Mouse (Mus musculus) natural killer cell, adult 2 months (primary cell): ENCODE measurements around the gene Slc6a12.

ENCODE experiments used
- DNase-seq, 2 experiments: peaks; one replicate each; pipeline ENCODE4 v3.0.0; 2022; ENCODE audit warnings: low spot score in 2 of 2

Gene Slc6a12

DNA sequence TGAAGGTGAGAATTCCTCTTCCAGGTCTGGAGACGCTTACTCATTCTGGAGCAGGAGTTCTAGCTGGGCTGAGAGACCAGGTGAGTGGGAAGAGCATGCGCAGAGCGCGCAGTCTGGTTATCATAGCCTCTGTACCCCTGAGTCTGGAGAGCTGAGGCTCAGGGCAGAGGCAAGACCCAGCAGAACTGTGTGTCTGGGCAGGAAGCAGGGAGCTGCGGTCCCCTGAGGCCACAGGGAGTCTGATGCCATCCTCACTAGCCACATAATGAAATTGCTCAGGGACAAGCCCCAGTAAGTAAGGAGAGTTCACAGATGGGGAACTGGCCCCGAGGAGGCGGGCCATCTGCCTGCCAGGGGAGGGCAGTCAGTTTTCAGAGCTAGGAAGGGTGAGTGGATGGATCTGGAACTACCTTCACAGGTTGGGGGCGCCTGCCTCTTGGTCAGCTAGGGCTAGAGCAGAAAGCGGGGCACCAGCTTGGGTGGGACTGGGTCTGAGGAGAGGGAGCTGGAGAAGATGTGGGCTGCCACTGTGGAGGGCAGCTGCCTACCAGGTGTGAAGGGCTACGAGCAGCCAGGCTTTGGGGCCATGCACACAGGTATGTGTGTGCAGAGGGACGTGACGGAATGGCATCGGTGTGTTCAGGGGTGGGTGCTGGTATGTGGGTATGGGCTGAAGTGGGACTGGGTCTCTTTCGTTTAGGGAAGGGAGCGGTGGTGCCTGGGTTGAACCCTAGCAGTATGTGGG lies at the start of gene Slc6a12:
TSS of gene Slc6a12 (plus strand) at position 51 of the 745 bp plus-strand sequence.
- DNase-seq = no peak

DNA sequence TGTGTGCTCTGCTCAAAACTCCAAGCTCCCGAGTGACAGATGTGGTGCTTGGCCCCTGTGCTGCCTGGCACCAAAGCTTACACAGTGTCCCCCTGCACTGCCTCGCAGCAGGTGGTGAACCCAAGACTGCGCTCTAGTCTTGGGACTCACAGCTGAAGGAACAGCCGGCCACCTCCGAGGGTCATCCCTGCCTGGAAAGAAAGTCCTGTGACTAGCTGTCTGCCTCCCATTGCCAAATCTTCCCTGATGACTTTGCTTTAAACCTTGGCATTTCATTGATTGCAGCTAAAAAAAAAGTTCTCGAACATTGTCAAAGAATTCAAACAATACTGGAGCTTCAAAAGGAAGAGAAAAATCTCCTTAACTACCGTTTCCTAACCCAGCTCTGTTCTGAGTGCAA lies 43.6 kb upstream of the Slc6a12 start:
- DNase-seq = no peak

- no peak for DNase-seq
Observed at GRCm38 (mm10) chr6:121299954-121300353, 42.9 kb upstream of the Slc6a12 start, which contains the start of gene Slc6a13. TSS of gene Slc6a13 (plus strand) at chr6:121300227.

- DNase-seq = no peak
Observed at GRCm38 (mm10) chr6:121300504-121300903, 42.4 kb upstream of the Slc6a12 start.

DNA sequence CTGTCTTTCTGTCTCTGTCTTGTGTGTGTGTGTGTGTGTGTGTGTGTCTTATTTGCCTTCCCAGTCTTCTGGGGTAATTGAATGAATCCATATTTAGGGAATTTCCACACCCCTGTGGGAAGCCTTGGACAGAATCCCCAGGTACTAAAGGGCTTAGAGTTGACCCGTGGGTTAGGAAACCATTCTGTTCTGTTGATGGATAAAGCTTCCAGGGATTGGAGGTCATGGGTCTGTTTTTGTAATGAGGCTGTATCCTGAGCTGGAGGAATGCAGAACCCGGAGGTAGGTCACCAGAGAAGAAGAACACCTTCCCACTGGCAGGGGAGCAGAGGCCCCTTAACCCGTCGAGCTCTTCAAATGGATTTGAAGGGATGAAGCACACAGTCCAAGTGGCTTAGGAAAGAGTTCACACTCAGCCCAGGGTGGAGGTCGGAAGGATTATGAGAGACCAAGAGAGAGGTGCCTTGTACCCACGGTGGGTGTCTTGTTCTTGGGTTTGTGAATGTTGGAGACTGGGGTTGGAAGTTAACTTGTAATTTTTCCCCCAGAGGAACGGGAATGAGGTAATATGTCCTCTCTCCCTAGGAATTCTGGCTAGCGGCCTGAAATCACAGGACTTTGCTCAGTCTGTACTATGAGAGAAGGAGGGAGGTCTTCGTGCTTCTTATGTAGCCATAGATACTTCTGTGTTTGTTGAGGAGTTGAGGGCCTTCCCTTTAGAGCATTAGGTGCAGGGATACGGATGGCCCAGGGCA lies 39.2 kb upstream of the Slc6a12 start:
- no peak for DNase-seq

DNA sequence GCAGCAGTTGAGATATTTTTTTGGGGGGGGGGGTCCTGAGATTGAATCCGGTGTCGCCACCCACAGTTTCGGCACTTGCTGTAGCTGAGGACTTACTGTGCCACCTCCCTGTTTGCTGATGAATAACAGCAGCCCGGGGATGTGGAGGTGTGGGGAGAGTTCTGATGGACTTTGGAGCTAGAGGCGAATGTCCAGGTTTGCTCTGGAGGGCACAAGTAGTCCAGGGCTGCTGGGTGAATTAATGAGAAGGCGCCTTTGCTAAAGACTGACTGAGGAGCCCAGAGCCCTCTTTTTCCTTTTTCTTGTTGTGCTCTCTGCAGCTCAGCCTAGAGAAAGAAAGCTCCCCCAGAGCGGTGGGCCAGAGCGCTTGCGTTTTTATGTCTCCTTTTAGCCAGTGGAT lies 38.2 kb upstream of the Slc6a12 start:
- DNase-seq = no peak

GRCm38 (mm10) chr6:121305571-121305970 lies 37.3 kb upstream of the Slc6a12 start:
- DNase-seq = no peak

DNA sequence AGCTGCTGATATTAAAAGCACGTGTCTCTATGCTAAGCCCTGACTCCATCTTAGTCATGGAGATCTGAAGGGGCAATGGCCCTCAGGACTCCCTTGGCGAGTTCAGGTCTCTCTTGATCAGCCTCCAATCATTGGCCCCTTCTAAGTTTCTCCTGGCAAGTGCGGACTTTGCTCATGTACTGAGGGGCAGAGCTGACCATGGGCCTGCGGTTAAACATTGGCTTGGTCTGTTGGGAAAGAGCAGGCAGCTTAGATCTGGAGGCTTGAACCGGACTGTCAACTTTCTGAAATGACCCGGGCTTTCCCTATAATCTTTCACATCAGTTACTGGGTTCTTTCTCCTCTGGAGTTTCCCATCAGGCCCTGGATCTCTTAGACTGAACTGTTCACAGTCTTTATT lies 31.9 kb upstream of the Slc6a12 start:
- DNase-seq = no peak

DNA sequence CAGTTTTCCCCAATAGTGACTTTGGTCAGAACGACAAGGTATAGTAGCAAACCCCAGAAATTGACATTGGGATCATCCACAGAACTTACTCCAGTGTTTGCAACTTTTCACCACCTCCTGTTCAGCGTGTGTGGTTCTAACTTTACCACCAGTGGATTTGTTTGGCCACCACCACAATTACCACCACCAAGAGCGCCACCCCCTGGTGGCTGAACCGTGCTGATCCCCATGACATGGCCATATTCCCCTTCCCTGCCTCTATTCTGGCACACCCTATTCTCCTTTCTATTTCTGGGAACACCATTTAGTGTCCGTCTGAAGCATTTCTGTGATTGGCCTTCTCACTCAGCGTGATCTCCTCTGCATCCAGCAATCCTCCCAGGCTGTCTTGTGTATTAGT lies 23.8 kb upstream of the Slc6a12 start:
- no peak for DNase-seq

DNA sequence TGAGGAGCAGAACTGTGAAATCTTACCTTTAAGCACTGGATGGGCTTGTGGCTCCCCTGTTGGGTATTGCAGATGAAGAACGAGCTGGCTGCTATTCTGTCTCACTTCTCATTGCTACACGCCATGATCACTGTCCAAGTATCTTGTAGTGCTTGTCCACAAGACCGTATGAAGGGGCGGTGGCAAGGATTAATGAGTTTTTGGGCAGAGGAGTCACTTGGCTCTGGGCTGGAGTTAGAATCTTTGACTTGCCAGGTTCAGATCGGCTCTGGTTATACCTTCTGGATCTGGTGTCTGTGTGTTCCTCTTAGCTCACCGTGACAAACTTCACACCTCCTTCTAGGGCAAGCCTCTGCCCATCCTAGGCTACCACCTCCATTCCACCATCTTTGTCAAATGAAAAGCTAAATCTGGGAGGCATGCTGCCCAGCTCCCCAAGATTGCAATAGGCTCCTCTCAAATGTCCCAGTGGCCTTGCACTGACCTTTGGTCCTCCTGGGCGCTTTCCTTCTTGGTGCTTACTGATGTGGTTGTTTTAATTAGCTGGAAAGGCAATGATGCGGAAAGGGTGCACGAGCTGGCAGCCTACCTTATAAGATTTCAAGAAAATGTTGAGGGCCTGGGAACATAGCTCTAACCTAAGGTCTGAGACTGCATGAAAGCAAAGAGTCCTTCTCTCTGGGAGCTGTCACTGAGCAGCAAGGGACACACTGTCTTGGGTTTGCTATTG lies 20.3 kb upstream of the Slc6a12 start:
- DNase-seq = no peak

GRCm38 (mm10) chr6:121325298-121325697 lies 17.6 kb upstream of the Slc6a12 start:
- no peak for DNase-seq

DNA sequence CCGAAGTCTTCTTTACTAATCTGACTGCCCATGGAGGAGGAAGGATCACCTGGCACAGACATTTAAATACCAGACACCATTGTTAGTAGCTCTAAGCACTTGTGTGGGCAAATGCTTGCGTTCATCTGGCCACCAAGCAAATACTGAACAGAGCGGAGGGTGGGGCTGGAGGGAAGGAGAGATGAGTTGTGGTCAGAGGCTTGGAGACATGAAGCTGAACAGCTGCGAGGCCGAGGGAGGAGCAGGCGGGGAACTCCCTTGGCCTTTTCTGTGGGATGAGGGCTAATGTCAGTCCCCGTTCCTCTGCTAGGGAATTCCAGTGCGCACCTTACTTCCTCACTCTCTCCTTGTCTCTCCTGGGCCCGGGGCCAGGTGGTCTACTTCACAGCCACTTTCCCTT lies 17.1 kb upstream of the Slc6a12 start:
- DNase-seq = no peak

DNA sequence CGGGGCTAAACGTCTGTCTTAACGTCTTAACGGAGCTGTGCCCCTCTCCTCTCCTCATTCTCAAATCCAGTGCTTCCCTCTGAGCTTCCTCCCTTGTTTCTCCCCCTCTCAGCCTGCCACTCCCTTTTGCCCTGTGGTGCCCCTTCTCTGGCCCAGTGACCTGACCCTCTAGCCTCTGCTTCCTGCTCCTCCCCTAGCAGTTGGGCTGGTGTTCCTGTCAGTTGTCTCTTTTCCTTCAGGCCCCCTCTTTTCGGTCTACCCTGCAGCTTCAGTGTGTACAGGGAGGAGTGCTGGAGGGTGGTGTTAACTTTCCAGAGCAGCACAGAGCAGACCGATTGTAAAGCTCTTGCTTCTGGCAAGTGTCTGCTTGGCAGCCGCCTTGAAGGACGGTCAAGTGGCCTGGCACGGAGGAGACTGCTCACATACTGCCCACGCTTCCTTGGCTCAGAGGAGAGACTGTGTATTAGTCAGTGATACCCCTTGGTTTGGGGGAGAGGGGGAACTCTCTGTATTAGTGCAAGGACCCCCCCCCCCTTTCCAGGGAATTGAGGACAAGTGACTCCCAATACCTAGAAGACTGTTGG lies 16.3 kb upstream of the Slc6a12 start:
- DNase-seq = no peak

GRCm38 (mm10) chr6:121328417-121328884 lies 14.4 kb upstream of the Slc6a12 start:
- DNase-seq = no peak

DNA sequence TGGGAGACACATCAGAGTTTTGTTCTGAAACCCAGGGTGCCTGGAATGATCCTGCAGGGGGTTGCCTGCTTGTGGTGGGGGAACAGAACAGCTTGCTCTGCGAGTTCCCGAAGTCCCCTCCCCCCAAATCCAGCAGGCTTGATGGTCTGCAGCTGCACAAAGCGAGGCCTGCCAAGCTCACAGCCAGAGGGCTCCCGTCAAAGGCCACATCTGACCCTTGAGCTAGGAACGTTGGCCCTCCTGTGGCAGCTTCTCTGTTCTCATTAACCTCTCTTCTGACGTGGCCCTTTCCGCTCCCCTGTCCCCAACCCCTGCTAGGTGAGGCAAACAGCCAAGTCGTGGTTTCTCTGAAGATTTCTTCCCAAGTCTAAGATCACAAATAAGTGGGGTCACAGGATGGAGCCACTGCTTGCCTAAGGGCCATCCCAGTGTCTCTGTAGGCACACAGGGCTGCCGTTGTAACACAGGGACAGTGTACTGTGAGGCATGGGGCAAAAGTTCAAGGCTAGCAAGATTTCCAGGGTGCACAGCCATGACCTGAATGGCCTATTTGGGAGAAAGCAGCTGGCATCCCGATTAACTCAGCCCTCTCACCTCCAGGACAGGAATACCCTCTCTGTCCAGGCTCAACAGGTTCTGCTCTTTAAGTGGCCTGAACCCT lies 12.9 kb upstream of the Slc6a12 start:
- DNase-seq = no peak

- DNase-seq = no peak
Observed at GRCm38 (mm10) chr6:121335841-121336240, 7.0 kb upstream of the Slc6a12 start.

GRCm38 (mm10) chr6:121336558-121336957 lies 6.3 kb upstream of the Slc6a12 start:
- no peak for DNase-seq

- DNase-seq = no peak
Observed at GRCm38 (mm10) chr6:121337229-121337628, 5.6 kb upstream of the Slc6a12 start.

- peak; percentile 55 to 71 for DNase-seq
Observed at GRCm38 (mm10) chr6:121337770-121338518, 4.9 kb upstream of the Slc6a12 start.

DNA sequence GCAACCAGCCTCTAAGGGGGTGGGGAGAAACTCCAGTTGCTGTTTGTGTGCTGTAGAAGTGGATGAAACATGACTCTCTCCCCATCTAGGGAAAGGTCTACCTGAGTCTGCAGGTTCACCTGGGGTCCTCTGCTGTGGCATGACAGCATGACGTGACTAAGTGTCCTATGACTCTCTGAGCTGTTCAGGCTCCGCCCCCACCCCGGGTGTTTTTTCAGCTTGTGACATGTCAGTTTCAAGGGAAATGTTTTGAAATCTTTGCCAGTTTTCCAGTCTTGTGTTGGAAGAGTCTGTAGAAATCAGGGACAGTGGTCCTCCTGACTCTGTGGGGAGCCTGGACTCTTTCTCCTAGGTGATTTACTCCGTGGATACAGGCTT lies 4.4 kb upstream of the Slc6a12 start:
- no peak for DNase-seq

- DNase-seq = no peak
Observed at GRCm38 (mm10) chr6:121341650-121342049, 1.2 kb upstream of the Slc6a12 start.
